Mouse (Mus musculus) CH12.LX (cell line): ENCODE measurements around the gene Pik3r1. TPM values are rescaled to one million over a fixed set of nuclear protein-coding genes. Genes with fewer than 3 reads are reported as not detected.

Source experiments
- DNase-seq: peaks from one replicate; pipeline ENCODE4 v3.0.0-alpha.2; 2013; ENCODE audit errors: extremely low read depth
- H3K27ac ChIP-seq: 2 replicates; pipeline ENCODE4 v1.5.1; 2012; ENCODE audit warnings: low read depth, mild to moderate bottlenecking, control low read depth, moderate library complexity; ENCODE audit not compliant: insufficient read depth
- H3K27me3 ChIP-seq: replicated peaks from 2 replicates; pipeline ENCODE3; 2012; ENCODE audit warnings: inconsistent platforms
- H3K36me3 ChIP-seq, 2 experiments: replicated peaks in 1 of 2; 2 replicates each; pipeline versions ENCODE3 to v1.6.1; 2012; ENCODE audit warnings: inconsistent platforms in 1 of 2, low read length in 1 of 2, mild to moderate bottlenecking in 1 of 2, mixed read lengths in 1 of 2, moderate library complexity in 1 of 2; ENCODE audit not compliant: control insufficient read depth in 1 of 2, insufficient read depth in 1 of 2
- H3K4me1 ChIP-seq, 2 experiments: 2 replicates each; pipeline ENCODE4 v1.6.1; 2012; ENCODE audit warnings: inconsistent platforms in 1 of 2, moderate library complexity in 1 of 2; ENCODE audit not compliant: insufficient read depth in 2 of 2, control insufficient read depth in 1 of 2
- H3K4me2 ChIP-seq: 2 replicates; pipeline ENCODE4 v1.6.1; 2012; ENCODE audit warnings: low read depth, mild to moderate bottlenecking, control low read depth; ENCODE audit not compliant: poor library complexity, insufficient read depth, severe bottlenecking
- H3K4me3 ChIP-seq, 3 experiments: fragments of 150-350 bp in 1 of 3; sonication (generic) in 1 of 3; replicated peaks in 1 of 3; 2 replicates each; pipeline versions ENCODE3 to v1.5.1; 2011 to 2012; ENCODE audit warnings: low read depth in 2 of 3, low read length in 2 of 3, mild to moderate bottlenecking in 2 of 3, moderate library complexity in 2 of 3, control low read depth in 1 of 3, improper control_type of control experiment in 1 of 3, inconsistent platforms in 1 of 3, mixed read lengths in 1 of 3; ENCODE audit not compliant: poor library complexity in 1 of 3
- H3K79me2 ChIP-seq: replicated peaks from 2 replicates; pipeline ENCODE4 v1.6.1; 2012; ENCODE audit warnings: mild to moderate bottlenecking, moderate library complexity; ENCODE audit not compliant: control insufficient read depth, poor library complexity, insufficient read depth, severe bottlenecking; ENCODE audit errors: extremely low read depth
- H3K9ac ChIP-seq: 2 replicates; pipeline ENCODE4 v1.6.1; 2012; ENCODE audit warnings: low read depth, mild to moderate bottlenecking, control low read depth, moderate library complexity; ENCODE audit not compliant: insufficient read depth
- H3K9me3 ChIP-seq: replicated peaks from 2 replicates; pipeline ENCODE3; 2012; ENCODE audit warnings: low read length, inconsistent platforms, mixed read lengths
- CHD2 ChIP-seq: IDR thresholded peaks from 2 replicates; pipeline ENCODE4 v1.6.1; 2011; ENCODE audit warnings: low read length, improper control_type of control experiment
- E2F4 ChIP-seq: IDR thresholded peaks from 2 replicates; pipeline ENCODE4 v1.6.1; 2011; ENCODE audit warnings: low read depth, low read length, improper control_type of control experiment; ENCODE audit not compliant: insufficient replicate concordance
- EP300 ChIP-seq: IDR thresholded peaks from 2 replicates; pipeline ENCODE4 v1.6.1; 2011; ENCODE audit warnings: low read length, improper control_type of control experiment
- GABPA ChIP-seq: IDR thresholded peaks from 2 replicates; pipeline ENCODE4 v1.6.1; 2012; ENCODE audit warnings: low read depth, low read length, improper control_type of control experiment, inconsistent platforms; ENCODE audit not compliant: insufficient replicate concordance
- JUND ChIP-seq: conservative IDR thresholded peaks from 2 replicates; pipeline ENCODE4 v1.6.1; 2011; ENCODE audit warnings: low read depth, low read length, improper control_type of control experiment
- KAT2A ChIP-seq: IDR thresholded peaks from 2 replicates; pipeline ENCODE4 v1.6.1; 2012; ENCODE audit warnings: low read length, improper control_type of control experiment, inconsistent platforms; ENCODE audit not compliant: insufficient replicate concordance
- MAX ChIP-seq: IDR thresholded peaks from 2 replicates; pipeline ENCODE4 v1.6.1; 2011; ENCODE audit warnings: low read length, improper control_type of control experiment
- MAZ ChIP-seq: IDR thresholded peaks from 2 replicates; pipeline ENCODE4 v1.6.1; 2012; ENCODE audit warnings: low read depth, mild to moderate bottlenecking, inconsistent platforms, low read length, improper control_type of control experiment, moderate library complexity
- MXI1 ChIP-seq: IDR thresholded peaks from 2 replicates; pipeline ENCODE4 v1.6.1; 2011; ENCODE audit warnings: mild to moderate bottlenecking, low read depth, low read length, improper control_type of control experiment
- MYC ChIP-seq: IDR thresholded peaks from 2 replicates; pipeline ENCODE4 v1.6.1; 2011; ENCODE audit warnings: low read depth, mild to moderate bottlenecking, improper control_type of control experiment, low read length
- NRF1 ChIP-seq: IDR thresholded peaks from 2 replicates; pipeline ENCODE4 v1.6.1; 2014; ENCODE audit warnings: low read depth, mild to moderate bottlenecking, inconsistent platforms, low read length, improper control_type of control experiment, moderate library complexity
- RAD21 ChIP-seq: IDR thresholded peaks from 2 replicates; pipeline ENCODE4 v1.6.1; 2011; ENCODE audit warnings: low read depth, mild to moderate bottlenecking, low read length, improper control_type of control experiment, moderate library complexity
- SMC3 ChIP-seq: IDR thresholded peaks from 2 replicates; pipeline ENCODE4 v1.6.1; 2011; ENCODE audit warnings: low read depth, low read length, improper control_type of control experiment
- UBTF ChIP-seq: IDR thresholded peaks from 2 replicates; pipeline ENCODE4 v1.6.1; 2012; ENCODE audit warnings: low read depth, mild to moderate bottlenecking, inconsistent platforms, low read length, improper control_type of control experiment, moderate library complexity
- USF1 ChIP-seq: IDR thresholded peaks from 2 replicates; pipeline ENCODE4 v1.6.1; 2014; ENCODE audit warnings: low read depth, mild to moderate bottlenecking, inconsistent platforms, low read length, improper control_type of control experiment
- ZKSCAN1 ChIP-seq: IDR thresholded peaks from 2 replicates; pipeline ENCODE4 v1.6.1; 2012; ENCODE audit warnings: low read depth, inconsistent platforms, low read length, improper control_type of control experiment, borderline replicate concordance
- ZMIZ1 ChIP-seq: IDR thresholded peaks from 2 replicates; pipeline ENCODE4 v1.6.1; 2012; ENCODE audit warnings: low read depth, mild to moderate bottlenecking, inconsistent platforms, low read length, improper control_type of control experiment
- ZNF384 ChIP-seq: IDR thresholded peaks from 2 replicates; pipeline ENCODE4 v1.6.1; 2012; ENCODE audit warnings: low read depth, low read length, improper control_type of control experiment, inconsistent platforms
- dilution Hi-C: fragments of 300-500 bp; cut with MboI; formaldehyde crosslinking; loops from 2 replicates; pipeline ENCODE4 v1.14.3; 2020; ENCODE audit warnings: low sequenced_read_pairs; ENCODE audit not compliant: extremely low pct_unique_long_range_greater_than_20kb, extremely low pct_ligation_motif_present
- in situ Hi-C: fragments of 300-500 bp; cut with MboI; formaldehyde crosslinking; loops from 3 replicates; pipeline ENCODE4 v1.14.3; 2019; ENCODE audit warnings: low sequenced_read_pairs, low pct_ligation_motif_present, low pct_unique_long_range_greater_than_20kb, mixed read lengths
- polyA plus RNA-seq: library from polyadenylated mRNA; unstranded; fragments of >175 nt; gene quantifications from 2 replicates; pipeline ENCODE4 v1.2.1, GENCODE M21; 2012; ENCODE audit warnings: low read depth; ENCODE audit not compliant: insufficient read length
- total RNA-seq, 2 experiments: library from RNA; depleted of rRNA; stranded (reverse); fragments of 300-350 nt in 1 of 2; fragments of >200 nt in 1 of 2; gene quantifications; 2 replicates each; pipeline ENCODE4 v1.2.3; 2012 to 2014

The Pik3r1 gene
- total and polyA plus RNA-seq, 3 experiments: 17.5 to 21.0 (median 19.3) TPM

DNA sequence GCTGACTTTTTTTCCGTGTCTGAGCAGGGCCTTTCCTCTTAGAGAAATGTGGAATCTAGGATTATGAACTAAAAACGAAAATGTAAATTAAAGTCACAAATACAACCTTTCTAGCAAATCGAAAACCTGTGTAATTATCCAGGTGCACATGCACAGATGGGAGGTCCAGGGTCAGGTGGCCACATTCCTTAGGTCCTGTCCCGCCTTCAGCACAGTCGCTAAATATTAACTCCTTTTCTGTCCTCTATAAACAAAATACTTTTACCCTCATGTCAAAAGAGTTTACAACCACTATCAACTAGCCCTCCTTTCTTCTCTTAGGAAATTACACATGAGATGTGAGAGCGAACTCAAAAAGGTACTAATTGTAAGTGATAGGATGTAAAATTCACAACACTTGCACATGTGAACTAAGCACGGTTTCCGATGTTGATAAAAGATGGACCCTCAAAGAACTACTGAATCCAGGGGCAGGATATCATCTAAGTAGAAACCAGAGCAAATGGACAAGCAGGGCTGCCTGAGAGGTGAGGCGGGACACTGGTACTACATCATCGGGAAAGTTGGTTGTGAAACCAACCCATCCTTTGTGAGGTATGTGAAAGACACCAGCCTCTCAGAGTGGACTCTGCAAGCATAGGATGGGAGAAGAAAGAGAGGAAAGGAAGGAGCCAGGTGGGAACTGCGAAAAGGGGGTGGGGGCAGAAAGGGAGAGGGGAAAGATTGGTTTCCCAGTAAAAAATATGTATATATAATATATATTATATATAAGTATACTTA, 26.3 kb downstream of the Pik3r1 start:
- in situ Hi-C loops (loop anchor here (25.0 kb wide), 1 partner anchor 896 kb away; no protein-coding TSS in a partner anchor), dilution Hi-C loops (no loop called here)
- Histone ChIP-seq H3K79me2 (no peaks in the 10 kb centered on the region; the same call in 1 of the 2 replicates), H3K9me3 (no peaks in the 10 kb centered on the region), H3K9ac (no peak overlapping the region), H3K4me1 (peaks cover 0 to 14% of the 10 kb centered on the region in 2 experiments; a peak in 2 of 4 replicates), H3K4me3 (no peak overlapping the region), H3K27ac (no peak overlapping the region), H3K4me2 (no peak overlapping the region), H3K36me3 (peaks cover 0 to 41% of the 10 kb centered on the region in 2 experiments), H3K27me3 (no peaks in the 10 kb centered on the region)
- no peak for DNase-seq
- no peak for TF ChIP-seq GABPA
- TF ChIP-seq E2F4: no peak
- TF ChIP-seq MAZ: no peak
- no peak for TF ChIP-seq MYC

DNA sequence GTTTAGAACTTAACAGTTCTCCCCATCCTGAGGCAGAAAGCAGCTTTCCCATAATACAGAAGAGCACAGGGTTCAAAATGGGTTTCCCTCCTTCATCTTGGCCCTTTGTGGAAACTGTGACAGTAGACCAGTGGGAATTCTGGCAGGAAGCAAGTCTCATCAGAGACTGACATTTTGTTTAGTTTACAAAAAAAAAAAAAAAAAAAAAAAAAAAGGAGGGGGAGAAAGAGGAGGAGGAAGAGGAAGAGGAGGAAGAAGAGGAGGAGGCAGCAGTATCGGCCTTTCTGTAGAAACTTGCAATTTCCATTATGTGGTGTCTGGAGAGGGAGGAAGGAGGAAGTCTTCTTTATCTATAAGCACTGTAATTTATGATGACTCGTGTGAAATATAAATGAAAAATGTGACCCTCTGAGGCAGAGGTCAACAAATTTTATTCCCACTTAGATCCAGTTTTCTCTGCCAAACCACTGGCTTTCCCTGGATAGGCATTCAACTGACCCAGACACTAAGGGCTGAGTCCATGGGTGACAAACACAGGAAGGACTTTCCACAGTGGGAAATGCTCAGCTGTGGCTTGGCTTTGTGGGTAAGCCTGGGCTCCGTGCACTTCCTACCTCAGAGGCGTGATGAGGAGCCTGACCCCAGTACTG, 28.2 kb downstream of the Pik3r1 start:
- peaks cover 3 to 26% of the 10 kb centered on the region in 2 experiments; a peak in 2 of 4 replicates for H3K4me1 ChIP-seq

DNA sequence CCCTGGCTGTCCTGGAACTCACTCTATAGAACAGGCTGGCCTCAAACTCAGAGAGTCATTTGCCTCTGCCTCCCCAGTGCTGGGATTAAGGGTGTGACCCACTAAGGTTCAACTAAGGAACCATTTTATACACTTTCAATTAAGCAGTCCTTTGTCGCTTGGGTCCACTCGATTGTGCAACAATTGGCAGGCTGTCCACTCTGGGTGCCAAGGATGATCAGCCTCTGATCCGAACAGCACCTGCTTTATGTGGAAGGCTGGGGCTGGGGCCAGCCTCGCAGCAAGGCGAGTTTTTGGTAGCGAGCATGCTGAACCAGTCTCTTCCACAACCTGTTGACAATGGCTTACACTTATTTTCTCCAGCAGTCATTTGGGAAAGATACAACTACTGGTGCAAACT, 29.2 kb downstream of the Pik3r1 start:
- no peak for DNase-seq
- peaks cover 4% of the 10 kb centered on the region; the same call in 1 of the 2 replicates for H3K79me2 ChIP-seq
- dilution Hi-C loops: no loop called here
- in situ Hi-C loops: loop anchor here (25.0 kb wide), 1 partner anchor 899 kb away; no protein-coding TSS in a partner anchor
- H3K36me3 ChIP-seq: peaks cover 0 to 30% of the 10 kb centered on the region in 2 experiments
- no peak overlapping the region for H3K4me3 ChIP-seq
- H3K27ac ChIP-seq: no peak overlapping the region
- peaks cover 3 to 32% of the 10 kb centered on the region in 2 experiments; a peak in 2 of 4 replicates for H3K4me1 ChIP-seq
- no peaks in the 10 kb centered on the region for H3K9me3 ChIP-seq
- no peak overlapping the region for H3K4me2 ChIP-seq
- TF ChIP-seq MYC (no peak), MAZ (no peak), JUND (no peak), GABPA (no peak), USF1 (no peak), ZMIZ1 (no peak), EP300 (no peak), ZNF384 (no peak), KAT2A (no peak), CHD2 (no peak), UBTF (no peak), MXI1 (no peak)
- no peaks in the 10 kb centered on the region for H3K27me3 ChIP-seq
- no peak overlapping the region for H3K9ac ChIP-seq

More for the DNA sequence above, 28.2 kb downstream of the Pik3r1 start:
- in situ Hi-C loops: loop anchor here (25.0 kb wide), 1 partner anchor 897 kb away; no protein-coding TSS in a partner anchor
- H3K79me2 ChIP-seq: peaks cover 4% of the 10 kb centered on the region; the same call in 1 of the 2 replicates
- H3K9ac ChIP-seq: no peak overlapping the region
- TF ChIP-seq MAX: no peak
- TF ChIP-seq EP300: no peak
- TF ChIP-seq SMC3: no peak
- peak; percentile 30; the same call in 1 of the 2 replicates for TF ChIP-seq ZNF384
- TF ChIP-seq KAT2A: no peak
- TF ChIP-seq NRF1: no peak
- no peak for TF ChIP-seq ZKSCAN1
- no peak for TF ChIP-seq UBTF
- no peak for TF ChIP-seq RAD21
- peaks cover 0 to 31% of the 10 kb centered on the region in 2 experiments for H3K36me3 ChIP-seq
- no peak overlapping the region for H3K4me3 ChIP-seq
- H3K4me2 ChIP-seq: no peak overlapping the region
- no peak for DNase-seq
- no peaks in the 10 kb centered on the region for H3K9me3 ChIP-seq
- no peaks in the 10 kb centered on the region for H3K27me3 ChIP-seq
- dilution Hi-C loops: no loop called here
- H3K27ac ChIP-seq: no peak overlapping the region
